Mouse (Mus musculus) heart, embryonic 14.5 days (tissue): ENCODE measurements around the gene Ms4a4b. TPM values are rescaled to one million over a fixed set of nuclear protein-coding genes. Genes with fewer than 3 reads are reported as not detected.
"Not testable (repeated sequence)": the region's sequence is repeated elsewhere in the genome, so short reads cannot be mapped to it uniquely, and the experiment has no call there.

Source experiments
- ATAC-seq: fragments of 200-750 bp; cut with Nextera tagmentation; 2 replicates; pipeline ENCODE4 v1.8.0; 2017; ENCODE audit warnings: low read depth, moderate TSS enrichment; ENCODE audit not compliant: insufficient number of reproducible peaks, insufficient read depth, low FRiP score
- H3K27ac ChIP-seq, 2 experiments: fragments of 200-500 bp in 1 of 2; fragments of 300-500 bp in 1 of 2; sonication (generic) in 1 of 2; replicated peaks in 1 of 2; 2 replicates each; pipeline ENCODE4 v1.5.1; 2012 to 2014; ENCODE audit warnings: low read depth in 2 of 2, low read length in 2 of 2, control low read depth in 1 of 2, mild to moderate bottlenecking in 1 of 2, mixed read lengths in 1 of 2; ENCODE audit not compliant: control insufficient read depth in 1 of 2, insufficient read depth in 1 of 2
- H3K27me3 ChIP-seq: fragments of 300-500 bp; sonication (generic); 2 replicates; pipeline ENCODE4 v1.6.1; 2014; ENCODE audit warnings: mild to moderate bottlenecking, low read length, control low read depth; ENCODE audit not compliant: control insufficient read depth, insufficient read depth
- H3K36me3 ChIP-seq: fragments of 300-500 bp; sonication (generic); 2 replicates; pipeline ENCODE4 v1.6.1; 2014; ENCODE audit warnings: mild to moderate bottlenecking, control low read depth, low read length, mixed read lengths; ENCODE audit not compliant: control insufficient read depth, insufficient read depth
- H3K4me1 ChIP-seq, 2 experiments: fragments of 200-500 bp in 1 of 2; fragments of 300-500 bp in 1 of 2; sonication (generic) in 1 of 2; 2 replicates each; pipeline ENCODE4 v1.6.1; 2012 to 2014; ENCODE audit warnings: low read length in 2 of 2, control low read depth in 1 of 2, mixed read lengths in 1 of 2; ENCODE audit not compliant: control insufficient read depth in 2 of 2, insufficient read depth in 2 of 2
- H3K4me2 ChIP-seq: fragments of 300-500 bp; sonication (generic); 2 replicates; pipeline ENCODE4 v1.6.1; 2014; ENCODE audit warnings: mild to moderate bottlenecking, low read length
- H3K4me3 ChIP-seq, 2 experiments: fragments of 200-500 bp in 1 of 2; fragments of 300-500 bp in 1 of 2; sonication (generic) in 1 of 2; 2 replicates each; pipeline ENCODE4 v1.5.1; 2012 to 2014; ENCODE audit warnings: low read length in 2 of 2, mild to moderate bottlenecking in 2 of 2, control low read depth in 1 of 2, low read depth in 1 of 2, moderate library complexity in 1 of 2; ENCODE audit not compliant: control insufficient read depth in 1 of 2, insufficient read depth in 1 of 2
- H3K9ac ChIP-seq: fragments of 300-500 bp; sonication (generic); 2 replicates; pipeline ENCODE4 v1.6.1; 2014; ENCODE audit warnings: mild to moderate bottlenecking, low read length
- H3K9me3 ChIP-seq: fragments of 300-500 bp; sonication (generic); 2 replicates; pipeline ENCODE4 v1.6.1; 2016; ENCODE audit warnings: low read length, control low read depth; ENCODE audit not compliant: control insufficient read depth
- WGBS: fragments of 180-500 bp; shearing (Covaris S2); extraction: QIAGEN DNeasy Blood & Tissue Kit; methylation state at CpG from one replicate; pipeline ENCODE4 v1.1.7; 2014; 5-methylcytosine and 5-hydroxymethylcytosine counted together
- polyA plus RNA-seq: library from polyadenylated mRNA; unstranded; fragments of >200 nt; fragmentation: Nextera tagmentation; extraction: Ambion mirVana; gene quantifications from 2 replicates; pipeline ENCODE4 v1.2.1, GENCODE M21; 2014

Ms4a4b gene
- polyA plus RNA-seq, 1 experiment from 2014 or later: not detected

- Histone ChIP-seq H3K27ac (no peak overlapping the region), H3K9me3 (no peaks in the 10 kb centered on the region), H3K4me2 (no peak overlapping the region), H3K9ac (no peak overlapping the region), H3K4me3 (no peak overlapping the region), H3K4me1 (no peaks in the 10 kb centered on the region), H3K36me3 (no peaks in the 10 kb centered on the region), H3K27me3 (no peaks in the 10 kb centered on the region)
- 76% methylated on average over 1 of the region's 1 CpGs for WGBS
- ATAC-seq: no peak
Measured at GRCm38 (mm10) chr19:11486599-11486998, 43.2 kb downstream of the Ms4a4b start.

GRCm38 (mm10) chr19:11491406-11492189 lies 48.2 kb downstream of the Ms4a4b start:
- 62% methylated on average over 4 of the region's 4 CpGs for WGBS
- no peak for ATAC-seq
- H3K4me3 ChIP-seq: no peak overlapping the region
- H3K4me1 ChIP-seq: no peaks in the 10 kb centered on the region
- H3K9me3 ChIP-seq: no peaks in the 10 kb centered on the region
- no peak overlapping the region for H3K27ac ChIP-seq
- H3K27me3 ChIP-seq: no peaks in the 10 kb centered on the region
- H3K9ac ChIP-seq: no peak overlapping the region
- H3K36me3 ChIP-seq: no peaks in the 10 kb centered on the region
- H3K4me2 ChIP-seq: no peak overlapping the region

- Histone ChIP-seq H3K4me2 (no peak overlapping the region), H3K36me3 (no peaks in the 10 kb centered on the region), H3K27ac (no peak overlapping the region), H3K9me3 (no peaks in the 10 kb centered on the region), H3K4me3 (no peak overlapping the region), H3K27me3 (no peaks in the 10 kb centered on the region), H3K9ac (no peak overlapping the region), H3K4me1 (no peaks in the 10 kb centered on the region)
- no peak for ATAC-seq
- 62% methylated on average over 1 of the region's 1 CpGs for WGBS
Measured at GRCm38 (mm10) chr19:11492671-11493070, 49.3 kb downstream of the Ms4a4b start.

GRCm38 (mm10) chr19:11494519-11494918 lies 51.2 kb downstream of the Ms4a4b start:
- no peak for ATAC-seq
- Histone ChIP-seq H3K27me3 (no peaks in the 10 kb centered on the region), H3K9ac (no peak overlapping the region), H3K36me3 (no peaks in the 10 kb centered on the region), H3K4me2 (no peak overlapping the region), H3K4me1 (no peaks in the 10 kb centered on the region), H3K4me3 (no peak overlapping the region), H3K27ac (no peak overlapping the region), H3K9me3 (no peaks in the 10 kb centered on the region)
- WGBS: 70% methylated on average over 3 of the region's 3 CpGs

- WGBS: 63% methylated on average over 6 of the region's 6 CpGs
- ATAC-seq: no peak
- H3K4me1 ChIP-seq: no peaks in the 10 kb centered on the region
Measured at GRCm38 (mm10) chr19:11496361-11496760, 53.0 kb downstream of the Ms4a4b start.

GRCm38 (mm10) chr19:11497300-11497699 lies 53.9 kb downstream of the Ms4a4b start:
- 70% methylated on average over 1 of the region's 1 CpGs for WGBS
- not testable (repeated sequence) for ATAC-seq, H3K27me3 ChIP-seq, H3K4me3 ChIP-seq, H3K9ac ChIP-seq, H3K36me3 ChIP-seq, H3K4me1 ChIP-seq, H3K9me3 ChIP-seq, H3K27ac ChIP-seq, H3K4me2 ChIP-seq

More at GRCm38 (mm10) chr19:11496361-11496760, 53.0 kb downstream of the Ms4a4b start:
- Histone ChIP-seq H3K4me2 (no peak overlapping the region), H3K9me3 (no peaks in the 10 kb centered on the region), H3K4me3 (no peak overlapping the region), H3K9ac (no peak overlapping the region), H3K27ac (no peak overlapping the region), H3K27me3 (no peaks in the 10 kb centered on the region), H3K36me3 (no peaks in the 10 kb centered on the region)

- 82% methylated on average over 1 of the region's 1 CpGs for WGBS
- H3K4me3 ChIP-seq: no peak overlapping the region
- H3K4me1 ChIP-seq: no peaks in the 10 kb centered on the region
- H3K27ac ChIP-seq: no peak overlapping the region
- no peak overlapping the region for H3K9ac ChIP-seq
- no peaks in the 10 kb centered on the region for H3K36me3 ChIP-seq
- H3K27me3 ChIP-seq: no peaks in the 10 kb centered on the region
- no peak overlapping the region for H3K4me2 ChIP-seq
- no peak for ATAC-seq
- H3K9me3 ChIP-seq: no peaks in the 10 kb centered on the region
Measured at GRCm38 (mm10) chr19:11500796-11501195, 57.4 kb downstream of the Ms4a4b start.

- 79% methylated on average over 4 of the region's 4 CpGs for WGBS
- Histone ChIP-seq H3K4me1 (no peaks in the 10 kb centered on the region), H3K4me3 (no peak overlapping the region), H3K36me3 (no peaks in the 10 kb centered on the region), H3K9ac (no peak overlapping the region), H3K27ac (no peak overlapping the region), H3K4me2 (no peak overlapping the region), H3K9me3 (no peaks in the 10 kb centered on the region), H3K27me3 (no peaks in the 10 kb centered on the region)
- no peak for ATAC-seq
Measured at GRCm38 (mm10) chr19:11501326-11501725, 58.0 kb downstream of the Ms4a4b start.
